In the genomic region with DNA sequence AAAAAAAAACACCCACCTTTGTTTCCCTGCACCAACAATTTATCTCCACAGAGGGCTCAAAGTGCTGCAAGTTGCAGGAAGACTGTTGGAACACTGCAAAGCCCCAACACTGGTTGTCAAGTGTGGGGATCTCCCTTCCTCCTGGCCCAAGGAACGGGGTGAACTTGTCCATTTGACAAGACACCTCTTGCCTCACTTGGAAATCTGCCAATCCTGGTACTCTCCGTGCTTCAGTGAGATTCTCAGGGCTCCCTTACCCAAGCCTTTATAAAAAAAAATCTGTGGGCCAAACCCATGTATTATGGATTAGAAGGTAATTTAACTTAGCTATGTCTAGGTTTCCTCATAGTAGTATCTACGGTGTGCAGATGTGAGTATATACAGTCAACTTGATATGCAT, we compare ENCODE assay signal across 22 mouse cellular contexts.
DNase-seq lines count a peak whose midpoint lies in the region; ATAC-seq and TF ChIP-seq lines count a peak whose summit lies in the region.
"Had no signal": no experiment of that assay in that cellular context is flagged by ENCODE, and none has a peak within 500 bp of the region (broad histone marks: within the 10 kb centered on the region; RNA-seq: fewer than 3 reads in every experiment).

No protein-coding gene starts in this region.

- no peak overlapping the region for H3K4me3 ChIP-seq in ES-Bruce4 (ENCODE audit: low read depth, low read length)
- no peak overlapping the region for H3K4me3 ChIP-seq in hindbrain, embryonic 13.5 days
- H3K4me3 ChIP-seq: embryonic facial prominence, embryonic 15.5 days; hindbrain, embryonic 12.5 days; limb, embryonic 13.5 days; liver, embryonic 13.5 days; midbrain, embryonic 12.5 days had no signal

- no peak for ATAC-seq in hindbrain, embryonic 13.5 days (ENCODE audit: low FRiP score)
- ATAC-seq: CD4-positive, CD25-positive, alpha-beta regulatory T cell, adult 4 months had no signal

- H3K36me3 ChIP-seq in ES-Bruce4 (ENCODE audit: control insufficient read depth, insufficient read depth, low read length, poor library complexity, severe bottlenecking), result no peaks in the 10 kb centered on the region
- no peaks in the 10 kb centered on the region for H3K36me3 ChIP-seq in hindbrain, embryonic 13.5 days
- H3K36me3 ChIP-seq: embryonic facial prominence, embryonic 15.5 days; G1E; hindbrain, embryonic 12.5 days; limb, embryonic 13.5 days; liver, embryonic 13.5 days; midbrain, embryonic 12.5 days had no signal

- H3K27ac ChIP-seq in ES-Bruce4 (ENCODE audit: insufficient read depth, low read length), result peak overlapping the region; percentile 69; the same call in 1 of the 2 replicates
- no peak overlapping the region for H3K27ac ChIP-seq in hindbrain, embryonic 13.5 days
- H3K27ac ChIP-seq: embryonic facial prominence, embryonic 15.5 days; hindbrain, embryonic 12.5 days; kidney, postnatal 0 days; limb, embryonic 13.5 days; liver, embryonic 13.5 days; midbrain, embryonic 12.5 days had no signal

- H3K9me3 ChIP-seq in ES-Bruce4 (replicated peaks; ENCODE audit: control insufficient read depth, insufficient read depth, low read length, poor library complexity, severe bottlenecking), result peaks cover 20% of the 10 kb centered on the region
- no peaks in the 10 kb centered on the region for H3K9me3 ChIP-seq in hindbrain, embryonic 13.5 days
- H3K9me3 ChIP-seq: embryonic facial prominence, embryonic 15.5 days; hindbrain, embryonic 12.5 days; limb, embryonic 13.5 days; liver, embryonic 13.5 days; midbrain, embryonic 12.5 days had no signal

- H3K9ac ChIP-seq in ES-Bruce4 (ENCODE audit: low read depth, poor library complexity, severe bottlenecking), result no peak overlapping the region
- H3K9ac ChIP-seq in hindbrain, embryonic 13.5 days, result no peak overlapping the region
- H3K9ac ChIP-seq: embryonic facial prominence, embryonic 15.5 days; hindbrain, embryonic 12.5 days; limb, embryonic 13.5 days; liver, embryonic 13.5 days; lung, embryonic 14.5 days; midbrain, embryonic 12.5 days had no signal

- no peak for TF ChIP-seq CTCF in ES-Bruce4 (IDR thresholded peaks at IDR 0.05; ENCODE audit: low read depth, low read length)

- DNase-seq in cerebellum, postnatal 10 days, result peak; percentile 7 to 13
- DNase-seq in cerebellum, postnatal 36 days, result no peak
- peak; percentile 15 to 24 for DNase-seq in layer of hippocampus, postnatal 10 days (ENCODE audit: low spot score in 2 of 2)
- no peak for DNase-seq in layer of hippocampus, adult 8-10 months (ENCODE audit: low spot score in 2 of 2)
- DNase-seq in fat pad, adult 2 months (ENCODE audit: extremely low read depth, low read depth, low spot score), result peak; percentile 99
- DNase-seq: cerebellum, adult 11-12 months; gastrocnemius, postnatal 36 days; kidney, adult 11 months; liver, embryonic 13.5 days; lung, embryonic 14.5 days; spleen, adult 18-20 months; thymus, adult 18-20 months; thymus, postnatal 36 days had no signal

- no peaks in the 10 kb centered on the region for H3K27me3 ChIP-seq in ES-Bruce4 (ENCODE audit: control insufficient read depth, insufficient read depth, low read length, poor library complexity, severe bottlenecking)
- H3K27me3 ChIP-seq in hindbrain, embryonic 13.5 days, result no peaks in the 10 kb centered on the region
- H3K27me3 ChIP-seq: embryonic facial prominence, embryonic 15.5 days; hindbrain, embryonic 12.5 days; limb, embryonic 13.5 days; liver, embryonic 13.5 days; midbrain, embryonic 12.5 days had no signal

- H3K4me1 ChIP-seq in ES-Bruce4 (ENCODE audit: control insufficient read depth, insufficient read depth, low read length), result no peaks in the 10 kb centered on the region
- H3K4me1 ChIP-seq in hindbrain, embryonic 13.5 days (replicated peaks), result no peaks in the 10 kb centered on the region
- H3K4me1 ChIP-seq: embryonic facial prominence, embryonic 15.5 days; hindbrain, embryonic 12.5 days; limb, embryonic 13.5 days; liver, embryonic 13.5 days had no signal

- H3K4me2 ChIP-seq in hindbrain, embryonic 13.5 days, result no peak overlapping the region
- H3K4me2 ChIP-seq: embryonic facial prominence, embryonic 15.5 days; hindbrain, embryonic 12.5 days; limb, embryonic 13.5 days; liver, embryonic 13.5 days; lung, embryonic 14.5 days; midbrain, embryonic 12.5 days had no signal

- TF ChIP-seq POLR2A in ES-Bruce4 (IDR thresholded peaks at IDR 0.05; ENCODE audit: insufficient read depth, low read length), result no peak

- WGBS in hindbrain, embryonic 13.5 days, result 76% methylated on average over 3 of the region's 3 CpGs

- no peak for TF ChIP-seq EP300 in ES-Bruce4 (IDR thresholded peaks at IDR 0.05; ENCODE audit: insufficient read depth, low read depth, low read length)

Comparison
In these comparisons a context has a peak if more than half of its experiments do, and no peak if none do; other contexts are left out.
1. DNase-seq: peak in cerebellum, postnatal 10 days (2 of 2), layer of hippocampus, postnatal 10 days (2 of 2) and fat pad, adult 2 months (single experiment); none in cerebellum, postnatal 36 days (0 of 2) and layer of hippocampus, adult 8-10 months (0 of 2).